Mouse (Mus musculus) lung, adult 2 months (tissue): ENCODE data around the gene Gm12166. TPM values are rescaled to one million over a fixed set of nuclear protein-coding genes. Genes with fewer than 3 reads are reported as not detected.
A peak's percentile ranks its signal among the peaks of the same experiment; 100 is the strongest.

Experiments used
- DNase-seq: peaks from one replicate; pipeline ENCODE4 v3.0.0; 2022
- H3K4me1 ChIP-seq: fragments of 200-500 bp; 2 replicates; pipeline ENCODE4 v1.6.1; 2011; ENCODE audit warnings: low read length; ENCODE audit not compliant: control insufficient read depth, insufficient read depth
- H3K4me3 ChIP-seq: fragments of 200-500 bp; replicated peaks from 2 replicates; pipeline ENCODE3; 2011; ENCODE audit warnings: low read depth, mild to moderate bottlenecking, control low read depth, low read length; ENCODE audit errors: extremely low read depth
- CTCF ChIP-seq: fragments of 200-500 bp; IDR thresholded peaks from 2 replicates; pipeline ENCODE4 v1.5.1; 2011; ENCODE audit warnings: mild to moderate bottlenecking, low read length, control low read depth; ENCODE audit not compliant: insufficient read depth
- POLR2A ChIP-seq: fragments of 200-500 bp; IDR thresholded peaks from 2 replicates; pipeline ENCODE4 v1.6.1; 2011; ENCODE audit warnings: low read depth, mild to moderate bottlenecking, control low read depth, low read length, borderline replicate concordance; ENCODE audit errors: extremely low read depth
- WGBS: fragments of 180-500 bp; shearing (Covaris S2); methylation state at CpG from one replicate; pipeline ENCODE4 v1.1.7; 2018; 5-methylcytosine and 5-hydroxymethylcytosine counted together
- polyA plus RNA-seq: library from polyadenylated mRNA; depleted of rRNA; stranded (reverse); fragments of >200 nt; gene quantifications from 2 replicates; pipeline ENCODE4 v1.2.3, GENCODE M21; 2012; rRNA removed

Gene Gm12166
- polyA plus RNA-seq, 1 experiment, result 19.8 TPM

DNA sequence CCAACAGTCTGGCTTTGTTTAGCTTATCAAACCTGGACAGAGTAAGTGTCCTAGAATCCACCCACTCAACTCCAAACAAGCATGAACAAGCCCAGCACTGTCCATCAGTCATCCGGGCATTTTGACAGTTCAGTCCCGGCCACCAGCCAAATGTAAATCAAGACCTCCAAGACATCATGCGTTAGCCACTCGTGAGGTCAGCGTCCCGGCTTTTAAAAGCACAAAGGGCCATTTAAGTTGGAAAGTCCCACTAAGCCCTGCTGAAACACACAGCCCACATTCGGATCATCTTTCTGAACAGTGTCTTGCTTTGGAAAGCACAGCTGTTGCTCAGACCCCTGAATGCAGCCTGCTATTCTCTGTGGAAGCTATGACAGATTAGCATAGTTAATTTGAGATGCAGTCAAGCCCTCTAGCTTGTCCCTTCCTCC is 26.1 kb downstream of the Gm12166 start:
- WGBS, result 21% methylated on average over 7 of the region's 7 CpGs
- Histone ChIP-seq H3K4me3 (no peak overlapping the region), H3K4me1 (no peaks in the 10 kb centered on the region; the same call in 1 of the 2 replicates)
- TF ChIP-seq POLR2A (no peak), CTCF (no peak)
- peak; percentile 34 for DNase-seq

DNA sequence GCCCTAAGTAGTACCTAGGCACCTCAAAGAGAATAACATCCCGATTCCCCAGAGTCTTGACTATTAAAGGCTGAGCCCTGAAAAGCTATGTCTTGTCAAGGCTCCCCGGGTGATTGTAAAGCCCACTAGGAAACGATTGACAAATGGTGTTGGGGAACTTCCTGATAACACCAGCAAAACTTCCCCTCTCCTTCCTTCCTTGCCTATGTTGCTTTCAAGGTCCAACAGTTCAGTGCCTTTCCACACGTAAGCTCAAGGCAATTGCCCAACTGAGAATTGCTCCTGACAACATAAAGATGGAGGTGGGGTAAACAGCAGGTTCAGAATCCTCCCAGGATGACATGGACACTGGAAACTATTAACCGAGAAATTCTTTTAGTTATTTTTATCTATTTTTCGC is 29.1 kb downstream of the Gm12166 start:
- DNase-seq, result no peak
- TF ChIP-seq CTCF, result no peak
- TF ChIP-seq POLR2A, result no peak
- WGBS, result 60% methylated on average over 6 of the region's 6 CpGs
- no peak overlapping the region for H3K4me3 ChIP-seq
- no peaks in the 10 kb centered on the region; the same call in 1 of the 2 replicates for H3K4me1 ChIP-seq

DNA sequence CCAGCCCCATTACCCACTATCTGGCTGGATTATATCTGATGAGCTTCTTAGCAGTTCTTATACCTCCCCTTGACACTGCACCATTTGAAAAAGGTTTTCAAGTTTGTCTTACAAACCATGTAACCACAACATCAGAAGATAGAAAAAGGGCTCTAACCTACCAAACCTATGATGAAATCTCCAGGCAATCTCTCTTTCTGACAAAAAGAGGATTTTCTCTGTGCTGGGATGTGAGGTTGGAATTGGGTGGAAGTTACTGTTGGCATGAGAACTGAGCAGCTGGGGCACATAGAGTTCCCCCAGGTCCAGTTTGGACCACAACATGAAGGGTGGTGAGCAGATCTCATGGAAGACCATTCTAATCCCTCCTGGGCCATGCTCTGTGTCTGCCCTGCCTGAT is 30.3 kb downstream of the Gm12166 start:
- H3K4me3 ChIP-seq, result no peak overlapping the region
- TF ChIP-seq POLR2A (no peak), CTCF (no peak)
- no peaks in the 10 kb centered on the region; the same call in 1 of the 2 replicates for H3K4me1 ChIP-seq
- no peak for DNase-seq

DNA sequence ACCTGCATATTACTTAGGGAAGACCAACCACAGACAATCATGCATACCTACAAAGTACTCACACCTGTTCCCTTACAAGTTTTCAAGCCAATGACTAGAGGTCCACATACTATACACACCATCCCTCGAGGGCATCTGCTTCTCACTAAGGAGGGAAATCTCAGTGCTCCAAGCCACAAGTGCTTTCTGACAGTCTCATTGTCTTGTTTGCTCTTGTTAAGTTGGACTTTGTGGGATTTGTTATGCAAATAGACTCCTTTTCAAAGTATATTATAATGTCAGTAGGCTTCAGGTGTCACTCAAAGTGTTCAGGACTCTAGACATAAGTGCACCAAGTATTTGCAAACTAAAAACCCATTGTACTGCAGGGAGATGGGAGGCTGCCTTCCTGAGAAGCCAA is 31.9 kb downstream of the Gm12166 start:
- no peak overlapping the region for H3K4me3 ChIP-seq
- no peaks in the 10 kb centered on the region; the same call in 1 of the 2 replicates for H3K4me1 ChIP-seq
- WGBS, result 68% methylated on average over 1 of the region's 1 CpGs
- TF ChIP-seq POLR2A, result no peak
- TF ChIP-seq CTCF, result no peak
- no peak for DNase-seq

DNA sequence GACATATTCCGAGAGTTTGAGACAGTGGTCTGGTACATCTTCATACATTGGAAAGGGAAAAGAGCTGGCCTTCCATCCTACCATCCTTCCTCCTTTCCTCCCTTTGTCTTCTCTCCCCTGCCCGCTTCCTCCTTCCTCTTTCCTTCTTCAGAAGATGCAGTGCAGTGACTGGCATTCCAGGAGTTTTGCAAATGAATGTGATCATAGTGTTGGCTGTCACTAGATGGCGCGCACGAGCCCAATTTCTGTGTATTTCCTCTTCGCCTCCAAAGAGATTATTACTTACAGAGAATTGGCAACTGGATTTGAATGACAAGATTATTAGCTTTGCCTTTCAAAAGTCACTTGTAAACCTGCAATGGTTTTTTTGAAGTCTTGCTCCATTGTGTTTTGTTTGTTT is 36.1 kb downstream of the Gm12166 start:
- H3K4me1 ChIP-seq, result no peaks in the 10 kb centered on the region; the same call in 1 of the 2 replicates
- TF ChIP-seq CTCF (peak; percentile 42; the same call in 1 of the 2 replicates), POLR2A (no peak)
- 18% methylated on average over 6 of the region's 6 CpGs for WGBS
- peak; percentile 64 for DNase-seq
- H3K4me3 ChIP-seq, result no peak overlapping the region

Other genes with a start within 250 kb of the Gm12166 start
- gene Clint1, start 200.3 kb downstream of the Gm12166 start, polyA plus RNA-seq, result 37.1 and 51.8 TPM in 2 replicates
- gene Lsm11, start 107.4 kb downstream of the Gm12166 start, polyA plus RNA-seq, result 2.4 and 2.7 TPM in 2 replicates
- 2.8 and 8.3 TPM in 2 replicates for gene Thg1l, start 96.8 kb downstream of the Gm12166 start, polyA plus RNA-seq
- 0.09 and 0.18 TPM in 2 replicates for gene Sox30, start 72.0 kb downstream of the Gm12166 start, polyA plus RNA-seq
- gene Adam19, start 3.7 kb upstream of the Gm12166 start, polyA plus RNA-seq, result 24.3 and 29.4 TPM in 2 replicates
- gene Nipal4, start 114.2 kb upstream of the Gm12166 start, polyA plus RNA-seq, result 0.51 and 7.1 TPM in 2 replicates
- gene Fndc9, start 183.2 kb upstream of the Gm12166 start, polyA plus RNA-seq, result 2.6 TPM in 1 of 2 replicates, not detected in the other